Mouse (Mus musculus): Measurements from ENCODE around the gene Tpo.

The Tpo gene

GRCm38 (mm10) chr12:30008741-30009140, 123.7 kb downstream of the Tpo start:
- no peak for DNase-seq

DNA sequence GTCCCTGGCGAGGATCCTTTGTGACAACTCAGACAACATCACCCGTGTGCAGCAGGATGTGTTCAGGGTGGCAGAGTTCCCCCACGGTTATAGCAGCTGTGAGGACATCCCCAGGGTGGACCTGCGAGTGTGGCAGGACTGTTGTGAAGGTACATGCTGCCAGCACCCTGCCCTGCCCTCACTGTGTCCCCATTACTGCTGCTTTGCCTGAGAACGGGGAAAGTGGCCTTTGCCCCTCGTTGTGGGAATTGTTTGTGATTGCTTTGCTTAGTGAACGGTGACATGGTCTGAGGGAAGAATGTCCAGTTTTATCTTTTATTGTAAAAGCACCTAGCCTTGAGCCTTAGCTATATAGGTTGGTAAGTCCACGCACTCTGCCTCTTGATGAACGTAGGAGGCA, 125.8 kb downstream of the Tpo start:
- DNase-seq: no peak

Data from lung, postnatal 36 days (tissue).